Mouse (Mus musculus): ENCODE measurements around the gene Lsr. TPM values are rescaled to one million over a fixed set of nuclear protein-coding genes. Genes with fewer than 3 reads are reported as not detected.

The Lsr gene
- polyA plus RNA-seq, 1 experiment from 2014 or later = 15.4 TPM

- Histone ChIP-seq H3K9me3 (no peaks in the 10 kb centered on the region), H3K4me2 (replicated peaks) (no peak overlapping the region), H3K4me1 (no peaks in the 10 kb centered on the region), H3K27me3 (replicated peaks) (no peaks in the 10 kb centered on the region), H3K4me3 (no peak overlapping the region), H3K9ac (no peak overlapping the region), H3K27ac (no peak overlapping the region), H3K36me3 (no peaks in the 10 kb centered on the region)
- WGBS = 84% methylated on average over 9 of the region's 9 CpGs
- ATAC-seq (ENCODE audit: low FRiP score, low read depth) = no peak
Measured at GRCm38 (mm10) chr7:30985357-30985756, 12.1 kb upstream of the Lsr start.

- Histone ChIP-seq H3K9ac (no peak overlapping the region), H3K4me1 (no peaks in the 10 kb centered on the region), H3K36me3 (no peaks in the 10 kb centered on the region), H3K9me3 (no peaks in the 10 kb centered on the region), H3K27me3 (replicated peaks) (no peaks in the 10 kb centered on the region), H3K27ac (no peak overlapping the region), H3K4me2 (replicated peaks) (no peak overlapping the region), H3K4me3 (no peak overlapping the region)
- WGBS = 90% methylated on average over 4 of the region's 4 CpGs
- no peak for ATAC-seq (ENCODE audit: low FRiP score, low read depth)
Measured at GRCm38 (mm10) chr7:30981703-30982102, 8.4 kb upstream of the Lsr start.

GRCm38 (mm10) chr7:30973501-30974289, 431 bp upstream of the Lsr start, which contains the start of gene Fam187b:
Gene Fam187b, plus strand, starts transcription at chr7:30973790.
- Histone ChIP-seq H3K9me3 (no peaks in the 10 kb centered on the region), H3K27me3 (replicated peaks) (peaks cover 17% of the 10 kb centered on the region), H3K4me2 (replicated peaks) (peak within 1 kb of the TSS; percentile 65), H3K27ac (no peak within 1 kb of the TSS), H3K4me3 (peak within 1 kb of the TSS; percentile 33), H3K9ac (peak within 1 kb of the TSS; percentile 42), H3K36me3 (no peaks in the 10 kb centered on the region), H3K4me1 (peaks cover 10% of the 10 kb centered on the region)
- under 1% methylated on average over 36 of the region's 37 CpGs for WGBS
- peak; percentile 81 for ATAC-seq (ENCODE audit: low FRiP score, low read depth)

GRCm38 (mm10) chr7:30972426-30973250, 626 bp downstream of the Lsr start:
- peak overlapping the region; percentile 33 for H3K4me3 ChIP-seq
- ATAC-seq (ENCODE audit: low FRiP score, low read depth) = no peak
- WGBS = 3% methylated on average over 41 of the region's 41 CpGs
- H3K9me3 ChIP-seq = no peaks in the 10 kb centered on the region
- H3K27me3 ChIP-seq (replicated peaks) = peaks cover 17% of the 10 kb centered on the region
- no peak overlapping the region for H3K27ac ChIP-seq
- no peaks in the 10 kb centered on the region for H3K36me3 ChIP-seq
- peak overlapping the region; percentile 42 for H3K9ac ChIP-seq
- peak overlapping the region; percentile 65 for H3K4me2 ChIP-seq (replicated peaks)
- H3K4me1 ChIP-seq = peaks cover 10% of the 10 kb centered on the region

GRCm38 (mm10) chr7:30971901-30972300, 1.4 kb downstream of the Lsr start:
- Histone ChIP-seq H3K4me1 (peaks cover 10% of the 10 kb centered on the region), H3K4me3 (no peak overlapping the region), H3K27me3 (replicated peaks) (peaks cover 17% of the 10 kb centered on the region), H3K9me3 (no peaks in the 10 kb centered on the region), H3K9ac (no peak overlapping the region), H3K4me2 (replicated peaks) (0 out of 2 replicates have a peak overlapping the region, but pooled peaks have one; percentile 65), H3K27ac (no peak overlapping the region), H3K36me3 (no peaks in the 10 kb centered on the region)
- WGBS = 90% methylated on average over 15 of the region's 15 CpGs
- ATAC-seq (ENCODE audit: low FRiP score, low read depth) = no peak

GRCm38 (mm10) chr7:30969174-30969573, 4.1 kb downstream of the Lsr start:
- Histone ChIP-seq H3K4me2 (replicated peaks) (no peak overlapping the region), H3K4me1 (peaks cover 10% of the 10 kb centered on the region), H3K9ac (no peak overlapping the region), H3K9me3 (no peaks in the 10 kb centered on the region), H3K36me3 (no peaks in the 10 kb centered on the region), H3K27me3 (replicated peaks) (peaks cover 17% of the 10 kb centered on the region), H3K4me3 (no peak overlapping the region), H3K27ac (no peak overlapping the region)
- 78% methylated on average over 4 of the region's 4 CpGs for WGBS
- ATAC-seq (ENCODE audit: low FRiP score, low read depth) = no peak

- Histone ChIP-seq H3K4me2 (replicated peaks) (no peak overlapping the region), H3K4me3 (no peak overlapping the region), H3K4me1 (peaks cover 10% of the 10 kb centered on the region), H3K9me3 (no peaks in the 10 kb centered on the region), H3K27ac (no peak overlapping the region), H3K36me3 (no peaks in the 10 kb centered on the region), H3K27me3 (replicated peaks) (peaks cover 17% of the 10 kb centered on the region), H3K9ac (no peak overlapping the region)
- no peak for ATAC-seq (ENCODE audit: low FRiP score, low read depth)
- WGBS = 91% methylated on average over 8 of the region's 8 CpGs
Measured at GRCm38 (mm10) chr7:30968611-30969010, 4.7 kb downstream of the Lsr start.

- no peak for ATAC-seq (ENCODE audit: low FRiP score, low read depth)
- Histone ChIP-seq H3K9me3 (no peaks in the 10 kb centered on the region), H3K27ac (no peak overlapping the region), H3K9ac (no peak overlapping the region), H3K27me3 (replicated peaks) (no peaks in the 10 kb centered on the region), H3K4me3 (no peak overlapping the region), H3K36me3 (no peaks in the 10 kb centered on the region), H3K4me1 (no peaks in the 10 kb centered on the region), H3K4me2 (replicated peaks) (no peak overlapping the region)
- 85% methylated on average over 3 of the region's 3 CpGs for WGBS
Measured at GRCm38 (mm10) chr7:30966657-30967056, 6.6 kb downstream of the Lsr start.

- H3K9ac ChIP-seq = no peak overlapping the region
- no peaks in the 10 kb centered on the region for H3K36me3 ChIP-seq
- no peak overlapping the region for H3K4me2 ChIP-seq (replicated peaks)
- H3K4me3 ChIP-seq = no peak overlapping the region
- H3K27me3 ChIP-seq (replicated peaks) = no peaks in the 10 kb centered on the region
- H3K9me3 ChIP-seq = no peaks in the 10 kb centered on the region
- no peaks in the 10 kb centered on the region for H3K4me1 ChIP-seq
- ATAC-seq (ENCODE audit: low FRiP score, low read depth) = no peak
- 68% methylated on average over 14 of the region's 14 CpGs for WGBS
- H3K27ac ChIP-seq = no peak overlapping the region
Measured at GRCm38 (mm10) chr7:30965677-30966076, 7.6 kb downstream of the Lsr start.

- Histone ChIP-seq H3K27ac (no peak overlapping the region), H3K4me2 (replicated peaks) (no peak overlapping the region), H3K27me3 (replicated peaks) (no peaks in the 10 kb centered on the region), H3K4me1 (no peaks in the 10 kb centered on the region), H3K4me3 (no peak overlapping the region), H3K36me3 (no peaks in the 10 kb centered on the region), H3K9ac (no peak overlapping the region), H3K9me3 (no peaks in the 10 kb centered on the region)
- ATAC-seq (ENCODE audit: low FRiP score, low read depth) = no peak
- WGBS = 89% methylated on average over 7 of the region's 7 CpGs
Measured at GRCm38 (mm10) chr7:30964366-30964765, 8.9 kb downstream of the Lsr start.

- 0 out of 2 replicates have a peak, but pooled peaks cover 5% of the 10 kb centered on the region for H3K36me3 ChIP-seq
- peaks cover 9% of the 10 kb centered on the region for H3K4me1 ChIP-seq
- no peak overlapping the region for H3K4me2 ChIP-seq (replicated peaks)
- H3K27ac ChIP-seq = no peak overlapping the region
- H3K27me3 ChIP-seq (replicated peaks) = no peaks in the 10 kb centered on the region
- 96% methylated on average over 5 of the region's 5 CpGs for WGBS
- H3K9me3 ChIP-seq = no peaks in the 10 kb centered on the region
- no peak overlapping the region for H3K9ac ChIP-seq
- ATAC-seq (ENCODE audit: low FRiP score, low read depth) = no peak
- H3K4me3 ChIP-seq = no peak overlapping the region
Measured at GRCm38 (mm10) chr7:30962862-30963261, 10.4 kb downstream of the Lsr start.

- H3K4me2 ChIP-seq (replicated peaks) = no peak overlapping the region
- WGBS = 86% methylated on average over 6 of the region's 6 CpGs
- H3K27ac ChIP-seq = no peak overlapping the region
- peaks cover 22% of the 10 kb centered on the region for H3K4me1 ChIP-seq
- no peaks in the 10 kb centered on the region for H3K27me3 ChIP-seq (replicated peaks)
- no peaks in the 10 kb centered on the region for H3K9me3 ChIP-seq
- no peak for ATAC-seq (ENCODE audit: low FRiP score, low read depth)
- no peak overlapping the region for H3K4me3 ChIP-seq
- H3K36me3 ChIP-seq = peaks cover 9% of the 10 kb centered on the region; the same call in 1 of the 2 replicates
- no peak overlapping the region for H3K9ac ChIP-seq
Measured at GRCm38 (mm10) chr7:30959786-30960349, 13.4 kb downstream of the Lsr start.
